Mouse (Mus musculus): ENCODE measurements around the gene Ppp4r1.
A peak's percentile ranks its signal among the peaks of the same experiment; 100 is the strongest.

The Ppp4r1 gene

DNA sequence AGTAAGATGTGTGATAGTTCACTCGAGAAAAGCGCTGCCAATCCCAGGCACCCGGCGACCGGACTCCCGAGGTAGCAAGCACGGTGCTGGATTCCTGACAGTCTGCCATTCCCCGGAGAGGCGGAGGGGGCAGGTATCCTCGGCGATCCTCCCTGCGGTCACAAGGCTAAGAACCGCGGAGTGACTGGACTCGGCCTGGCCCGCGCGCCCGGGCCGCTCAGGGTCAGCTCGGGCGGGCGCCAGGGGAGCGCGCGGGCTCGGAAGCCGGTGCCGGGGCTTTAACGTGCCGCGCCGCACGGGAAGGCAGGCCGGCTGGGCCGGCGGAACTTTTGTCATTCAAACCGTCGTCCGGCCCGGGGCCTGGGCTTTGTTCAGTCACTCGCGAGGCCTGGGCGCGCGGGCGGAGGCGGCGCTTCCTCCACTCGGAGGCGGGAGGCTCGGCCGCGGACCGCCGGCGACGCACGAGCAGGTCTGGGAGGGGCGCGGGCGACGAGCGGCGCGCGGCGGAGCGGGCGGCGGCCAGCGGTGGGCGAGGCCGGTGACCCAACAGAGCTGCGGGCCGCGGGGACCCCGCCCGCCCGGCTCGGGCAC lies at the start of gene Ppp4r1:
Gene Ppp4r1 (plus strand): TSS at position 23 of the 591 bp plus-strand sequence.
- DNase-seq (ENCODE audit: low spot score in 2 of 2) = peak; percentile 43 to 56

- no peak for DNase-seq (ENCODE audit: low spot score in 2 of 2)
Observed at GRCm38 (mm10) chr17:65732666-65733065, 49.7 kb upstream of the Ppp4r1 start.

DNA sequence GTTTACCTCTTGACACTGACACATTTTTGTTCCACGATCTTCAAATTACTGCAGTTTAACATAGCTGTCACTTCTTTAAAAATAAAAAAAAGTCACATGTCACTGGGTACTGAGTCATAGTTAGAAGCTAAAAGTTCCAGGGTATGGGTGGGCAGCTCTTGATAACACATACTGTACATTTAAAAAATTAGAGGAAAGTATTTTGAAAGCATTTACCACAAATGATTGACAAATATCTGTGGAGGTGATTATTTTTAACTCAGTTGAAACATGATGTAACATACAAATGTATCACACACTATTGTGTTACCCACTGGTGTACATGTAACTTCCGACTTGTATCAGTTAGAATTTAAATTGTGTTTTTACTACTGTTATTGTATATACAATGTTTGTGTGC lies 47.3 kb upstream of the Ppp4r1 start:
- no peak for DNase-seq (ENCODE audit: low spot score in 2 of 2)

- no peak for DNase-seq (ENCODE audit: low spot score in 2 of 2)
Observed at GRCm38 (mm10) chr17:65737175-65737574, 45.2 kb upstream of the Ppp4r1 start.

DNA sequence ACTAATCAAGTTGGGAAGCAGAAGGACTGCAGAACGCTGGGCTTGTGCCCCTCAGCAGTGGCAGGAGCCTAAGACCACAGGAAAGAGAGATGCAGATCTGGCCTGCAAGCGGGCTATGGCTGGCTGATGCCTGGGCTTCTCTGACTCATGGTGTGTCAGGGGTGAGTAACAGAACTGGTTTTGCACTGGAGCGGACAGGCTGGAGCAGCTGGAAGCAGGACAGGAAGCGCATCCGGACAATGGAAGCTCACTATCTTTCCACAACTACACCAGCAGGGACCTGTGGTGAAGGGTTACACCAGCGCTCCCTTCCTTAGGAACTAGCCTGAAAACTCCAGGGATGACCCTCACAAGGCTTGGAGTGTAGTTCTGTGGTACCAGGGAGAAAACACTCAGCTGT lies 44.8 kb upstream of the Ppp4r1 start:
- DNase-seq (ENCODE audit: low spot score in 2 of 2) = no peak

GRCm38 (mm10) chr17:65739874-65740725 lies 42.3 kb upstream of the Ppp4r1 start:
- no peak for DNase-seq (ENCODE audit: low spot score in 2 of 2)

- no peak for DNase-seq (ENCODE audit: low spot score in 2 of 2)
Observed at GRCm38 (mm10) chr17:65741565-65741964, 40.8 kb upstream of the Ppp4r1 start.

DNA sequence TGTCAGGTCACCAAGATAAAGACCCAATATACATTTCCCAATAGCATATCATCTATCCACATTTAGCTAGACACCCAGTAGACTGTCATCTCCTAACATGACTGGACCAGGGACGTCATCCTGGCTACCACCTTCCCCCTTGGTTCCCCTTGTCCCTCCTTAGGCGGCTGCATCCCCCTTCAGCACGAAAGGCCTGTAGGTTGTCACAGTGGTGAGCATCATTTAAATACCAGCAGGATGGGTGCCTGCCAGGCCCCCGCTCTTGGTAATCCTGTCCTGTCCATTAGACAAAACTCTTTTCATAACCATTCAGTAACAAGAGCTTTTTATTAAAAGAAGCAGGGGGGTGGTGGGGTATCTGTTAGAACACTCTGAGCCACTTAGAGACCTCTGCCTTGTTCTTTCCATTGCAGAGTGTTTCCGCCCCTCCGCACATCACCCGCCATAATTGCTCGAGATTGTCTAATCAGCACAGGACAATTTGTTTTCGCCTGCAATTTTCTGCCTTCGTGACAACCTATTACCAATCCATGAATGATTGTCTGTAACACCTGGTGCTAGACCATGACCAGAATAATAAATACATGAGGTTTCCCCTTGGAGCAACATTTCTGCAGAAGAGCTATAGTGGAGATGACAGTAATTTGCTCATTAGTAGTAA lies 40.0 kb upstream of the Ppp4r1 start:
- no peak for DNase-seq (ENCODE audit: low spot score in 2 of 2)

- DNase-seq (ENCODE audit: low spot score in 2 of 2) = no peak
Observed at GRCm38 (mm10) chr17:65742969-65743368, 39.4 kb upstream of the Ppp4r1 start.

DNA sequence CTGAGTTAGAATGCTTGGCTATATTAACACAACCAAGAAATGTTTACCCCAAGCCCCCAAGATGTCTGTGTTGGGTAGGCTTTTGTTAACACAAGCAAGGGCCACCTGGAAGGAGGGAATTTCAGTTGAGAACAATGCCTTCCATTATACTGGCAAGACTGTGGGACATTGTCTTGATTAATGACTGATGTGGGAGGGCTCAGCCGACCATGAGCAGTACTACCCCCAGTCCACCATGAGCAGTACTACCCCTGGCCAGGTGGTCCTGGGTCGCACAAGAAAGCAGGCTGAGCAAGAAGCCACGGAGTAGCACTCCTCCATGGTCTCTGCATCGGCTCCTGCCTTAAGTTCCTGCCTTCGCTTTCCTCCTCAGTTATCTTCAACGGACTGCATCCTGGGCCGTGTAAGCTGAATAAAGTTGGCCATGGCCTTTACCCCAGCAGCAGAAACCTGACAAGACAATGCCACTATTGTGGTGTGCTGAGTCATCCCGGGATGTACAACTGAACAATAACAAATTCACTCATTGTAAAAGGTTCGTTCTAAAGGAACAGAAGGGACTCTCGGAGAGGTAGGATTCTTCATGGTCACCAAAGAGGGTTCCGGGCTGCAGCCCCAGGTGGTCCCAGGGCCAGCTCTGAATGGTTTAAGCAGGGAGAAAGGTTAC lies 38.6 kb upstream of the Ppp4r1 start:
- DNase-seq (ENCODE audit: low spot score in 2 of 2) = no peak

DNA sequence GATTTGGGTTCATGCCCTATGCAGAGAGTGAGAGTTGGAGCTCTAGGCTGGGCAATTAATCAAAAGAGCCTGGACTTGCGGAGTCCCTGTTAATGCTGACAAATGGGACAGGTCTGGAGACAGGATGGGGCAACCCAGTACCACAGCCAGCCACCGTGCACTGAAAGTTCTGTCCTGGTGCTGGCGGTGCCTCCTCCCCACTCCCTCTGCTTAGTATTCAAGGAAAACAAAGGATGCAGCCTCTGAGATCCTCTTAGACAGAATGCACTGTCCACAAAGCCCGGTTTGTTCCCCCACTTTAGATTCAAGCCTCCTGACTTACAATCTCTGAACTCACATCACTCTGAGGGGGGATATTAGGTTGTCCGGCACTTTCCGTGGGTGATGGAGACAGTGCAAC lies 36.1 kb upstream of the Ppp4r1 start:
- DNase-seq (ENCODE audit: low spot score in 2 of 2) = no peak

GRCm38 (mm10) chr17:65748997-65749396 lies 33.4 kb upstream of the Ppp4r1 start:
- DNase-seq (ENCODE audit: low spot score in 2 of 2) = no peak

DNA sequence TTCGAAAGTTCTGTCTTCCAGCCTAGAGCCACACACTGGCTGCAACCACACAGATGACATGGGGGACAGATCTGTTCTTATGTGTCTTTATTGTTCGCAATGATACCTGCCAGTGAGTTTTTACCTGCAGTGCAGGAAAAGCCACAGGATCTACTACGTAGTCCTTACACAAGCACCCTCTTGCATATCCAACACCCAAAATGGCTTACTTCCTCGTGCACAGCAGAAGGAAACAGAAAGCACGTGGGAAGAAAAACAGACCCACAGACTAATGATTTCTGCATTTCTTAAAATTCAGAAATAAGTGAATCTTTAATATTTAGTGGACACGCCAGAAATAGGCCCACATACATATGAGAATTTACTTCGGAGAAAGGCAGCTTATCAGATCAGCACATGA lies 32.6 kb upstream of the Ppp4r1 start:
- DNase-seq (ENCODE audit: low spot score in 2 of 2) = no peak

DNA sequence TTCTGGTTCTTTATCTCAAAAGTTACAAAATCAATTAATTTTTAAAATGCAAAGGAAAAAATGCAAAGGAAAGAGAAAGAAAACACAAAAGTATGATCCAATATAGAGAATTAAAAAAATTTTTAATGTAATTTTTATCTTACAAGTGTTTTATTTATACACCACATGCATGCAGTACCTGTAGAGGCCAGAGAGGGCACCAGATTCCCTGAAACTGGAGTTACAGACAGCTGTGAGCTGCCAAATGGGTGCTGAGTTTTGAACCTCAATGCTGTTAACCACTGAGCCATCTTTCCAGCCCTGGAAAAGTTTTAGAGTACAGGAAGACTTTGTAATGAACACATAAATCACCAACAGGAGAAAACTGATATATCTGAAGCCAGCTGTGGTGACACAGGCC lies 32.1 kb upstream of the Ppp4r1 start:
- peak in 1 of 2 experiments; percentile 15 for DNase-seq (ENCODE audit: low spot score in 2 of 2)

GRCm38 (mm10) chr17:65753130-65753529 lies 29.2 kb upstream of the Ppp4r1 start:
- DNase-seq (ENCODE audit: low spot score in 2 of 2) = no peak

DNA sequence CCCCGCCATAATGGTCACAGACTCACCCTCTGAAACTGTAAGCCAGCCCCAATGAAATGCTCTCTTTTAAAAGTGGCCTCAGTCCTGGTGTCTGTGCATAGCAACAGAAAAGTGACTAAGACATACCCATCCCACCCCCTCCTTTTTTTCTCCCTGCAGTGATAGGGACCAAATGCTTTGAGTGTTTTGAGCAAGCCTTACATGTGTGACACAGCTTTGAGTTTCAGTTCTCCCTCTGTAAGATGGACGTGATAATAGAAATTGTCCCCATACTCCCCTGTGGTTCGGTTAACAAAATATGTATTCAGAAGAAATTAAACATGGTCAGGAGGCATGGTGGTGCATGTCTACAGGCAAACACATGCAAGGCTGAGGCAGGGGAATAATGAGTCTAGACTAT lies 26.5 kb upstream of the Ppp4r1 start:
- no peak for DNase-seq (ENCODE audit: low spot score in 2 of 2)

GRCm38 (mm10) chr17:65757150-65757549 lies 25.2 kb upstream of the Ppp4r1 start:
- no peak for DNase-seq (ENCODE audit: low spot score in 2 of 2)

DNA sequence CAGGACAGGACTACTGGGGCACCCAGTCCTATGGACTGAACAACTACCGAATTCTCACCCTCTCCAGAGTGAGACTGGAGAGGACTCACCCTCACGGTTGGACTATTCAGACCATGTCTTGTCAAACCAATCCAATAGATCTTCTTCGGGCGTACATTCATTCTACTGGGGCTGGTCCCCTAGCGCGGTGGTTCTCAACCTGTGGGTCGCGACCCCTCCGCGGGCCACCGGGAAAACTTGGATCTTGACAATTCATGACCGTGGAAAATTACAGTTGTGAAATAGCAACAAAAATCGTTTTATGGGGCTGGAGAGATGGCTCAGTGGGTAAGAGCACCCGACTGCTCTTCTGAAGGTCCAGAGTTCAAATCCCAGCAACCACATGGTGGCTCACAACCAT lies 19.2 kb upstream of the Ppp4r1 start:
- DNase-seq (ENCODE audit: low spot score in 2 of 2) = no peak

DNA sequence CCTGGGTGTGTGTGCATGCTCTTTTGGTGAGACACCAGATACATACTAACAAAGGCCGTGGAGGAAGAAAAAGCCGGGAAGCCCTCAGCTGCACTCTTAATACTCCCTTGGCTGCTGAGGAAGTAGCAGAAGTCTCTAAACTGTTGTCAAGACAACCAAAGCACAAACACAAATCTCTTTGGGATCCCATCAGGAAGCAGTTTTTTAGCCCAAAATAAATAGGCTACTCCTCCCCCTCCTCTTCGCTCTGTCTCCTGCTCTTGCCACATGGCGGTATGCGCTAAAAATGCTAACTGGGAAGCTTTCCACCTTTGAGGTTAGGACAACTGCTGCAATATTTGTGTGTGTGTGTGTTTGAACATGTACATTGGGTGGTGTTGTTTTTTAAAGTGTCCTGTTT lies 13.9 kb upstream of the Ppp4r1 start:
- DNase-seq (ENCODE audit: low spot score in 2 of 2) = no peak

DNA sequence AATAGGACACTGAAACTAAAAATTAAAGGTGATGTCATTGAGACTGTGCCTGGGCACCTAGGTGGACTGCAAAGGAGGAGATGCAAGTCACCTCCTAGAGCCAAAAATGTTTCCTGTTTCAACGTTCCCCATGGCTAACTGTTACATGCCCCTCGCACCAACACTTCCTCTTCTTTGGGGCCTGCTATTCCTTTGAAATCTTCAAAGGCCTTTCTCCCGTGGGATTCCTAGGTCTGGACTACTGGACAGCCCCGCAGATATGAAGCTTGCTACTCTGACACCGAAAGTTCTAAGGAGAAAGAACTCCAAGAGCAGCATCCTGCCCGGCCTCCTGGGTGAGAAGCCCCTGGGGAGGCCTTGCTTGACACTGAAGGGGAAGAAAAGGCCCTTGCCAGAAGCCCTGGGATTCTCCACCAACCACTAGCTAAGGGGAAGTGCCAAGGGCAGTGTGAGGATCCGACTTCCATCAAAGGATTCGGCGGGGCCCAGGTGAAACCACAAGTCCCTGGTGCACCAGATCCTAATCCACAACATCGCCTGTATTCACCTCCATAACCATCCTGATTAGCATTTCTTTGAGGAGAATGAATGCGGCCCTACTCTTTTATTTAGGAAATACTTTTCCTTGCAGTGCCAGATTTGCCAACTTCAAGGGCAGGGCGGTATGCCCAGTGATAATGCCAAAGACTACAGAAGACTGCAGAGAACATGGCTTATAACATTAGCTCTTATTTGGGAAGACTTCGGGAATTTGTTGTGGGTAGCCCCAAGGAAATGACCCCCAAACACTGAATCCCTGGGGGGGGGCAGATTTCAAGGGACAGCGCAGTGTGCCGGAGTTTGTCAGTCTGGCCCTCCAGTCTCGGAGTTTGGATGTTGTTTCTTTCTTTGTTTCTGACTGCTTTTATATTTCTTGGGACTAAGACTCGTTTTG lies 11.1 kb upstream of the Ppp4r1 start:
- DNase-seq (ENCODE audit: low spot score in 2 of 2) = no peak

All from thymus, postnatal 10 days (tissue).